Comparison of ENCODE assay signal across 8 mouse cellular contexts in genomic region chr19:41262712-41263629, GRCm38 (mm10). TPM values are rescaled to one million over a fixed set of nuclear protein-coding genes. Genes with fewer than 3 reads are reported as not detected.
DNase-seq lines count a peak whose midpoint lies in the region; ATAC-seq and TF ChIP-seq lines count a peak whose summit lies in the region.

No protein-coding gene starts in this region.

- TF ChIP-seq POLR2A in bone marrow macrophage, adult 2 months (IDR thresholded peaks at IDR 0.05; ENCODE audit: borderline replicate concordance, low read depth, low read length): no peak
- TF ChIP-seq POLR2A in embryonic fibroblast, embryonic 13.5 days (IDR thresholded peaks at IDR 0.05; ENCODE audit: low read depth, low read length): peak; percentile 55; the same call in 1 of the 2 replicates
- TF ChIP-seq POLR2A in liver, adult 2 months (IDR thresholded peaks at IDR 0.05; ENCODE audit: extremely low read depth, insufficient read depth, low read length): 0 out of 2 replicates have a peak, but pooled peaks have one; percentile 30

- peak overlapping the region; percentile 93 for H3K27ac ChIP-seq in bone marrow macrophage, adult 2 months (ENCODE audit: insufficient read depth, low read depth, low read length)
- peak overlapping the region; percentile 49 for H3K27ac ChIP-seq in embryonic fibroblast, embryonic 13.5 days (ENCODE audit: insufficient read depth, low read length)
- H3K27ac ChIP-seq in heart, embryonic 10.5 days: peak overlapping the region; percentile 99
- H3K27ac ChIP-seq in kidney, embryonic 15.5 days: peak overlapping the region; percentile 99
- peak overlapping the region; percentile 81 for H3K27ac ChIP-seq in liver, adult 2 months (replicated peaks; ENCODE audit: insufficient read depth, low read depth, low read length)
- peak overlapping the region; percentile 99 for H3K27ac ChIP-seq in stomach, embryonic 15.5 days

- no peak for TF ChIP-seq CTCF in bone marrow macrophage, adult 2 months (IDR thresholded peaks at IDR 0.05; ENCODE audit: low read depth, low read length)
- no peak for TF ChIP-seq CTCF in embryonic fibroblast, embryonic 13.5 days (IDR thresholded peaks at IDR 0.05; ENCODE audit: borderline replicate concordance, insufficient read depth, low read length)
- no peak for TF ChIP-seq CTCF in liver, adult 2 months (IDR thresholded peaks at IDR 0.05; ENCODE audit: low read depth, low read length)

- DNase-seq in CD4-positive helper T cell, adult 2 months (ENCODE audit: low read depth, low spot score): peak; percentile 80
- peak; percentile 86 for DNase-seq in heart, embryonic 10.5 days (ENCODE audit: low spot score)
- peak; percentile 71 for DNase-seq in liver, adult 2 months (ENCODE audit: extremely low read depth, low read depth, low spot score)

- peak; percentile 88 for ATAC-seq in kidney, embryonic 15.5 days (replicated peaks; ENCODE audit: low FRiP score)
- peak; percentile 57 for ATAC-seq in monocyte, adult 5-6 weeks (replicated peaks; ENCODE audit: insufficient number of reproducible peaks, low FRiP score, low TSS enrichment, poor library complexity, severe bottlenecking)
- peak; percentile 89 for ATAC-seq in stomach, embryonic 15.5 days (ENCODE audit: insufficient read depth, low FRiP score, low read depth)

- H3K36me3 ChIP-seq in heart, embryonic 10.5 days: no peaks in the 10 kb centered on the region
- 0 out of 2 replicates have a peak, but pooled peaks cover 7% of the 10 kb centered on the region for H3K36me3 ChIP-seq in kidney, embryonic 15.5 days
- no peaks in the 10 kb centered on the region for H3K36me3 ChIP-seq in liver, adult 2 months (ENCODE audit: control insufficient read depth, insufficient read depth, low read length)
- no peaks in the 10 kb centered on the region for H3K36me3 ChIP-seq in stomach, embryonic 15.5 days

- WGBS in heart, embryonic 10.5 days: 5% methylated on average over 51 of the region's 51 CpGs
- 4% methylated on average over 51 of the region's 51 CpGs for WGBS in kidney, embryonic 15.5 days
- 2% methylated on average over 51 of the region's 51 CpGs for WGBS in liver, adult 2 months
- 3% methylated on average over 51 of the region's 51 CpGs for WGBS in stomach, embryonic 15.5 days

- H3K4me1 ChIP-seq in bone marrow macrophage, adult 2 months (ENCODE audit: control insufficient read depth, insufficient read depth, low read length): peaks cover 34% of the 10 kb centered on the region
- H3K4me1 ChIP-seq in embryonic fibroblast, embryonic 13.5 days (ENCODE audit: control insufficient read depth, insufficient read depth, low read length): peaks cover 11% of the 10 kb centered on the region
- H3K4me1 ChIP-seq in heart, embryonic 10.5 days: peaks cover 23% of the 10 kb centered on the region; the same call in 1 of the 2 replicates
- H3K4me1 ChIP-seq in kidney, embryonic 15.5 days: peaks cover 28% of the 10 kb centered on the region
- peaks cover 22% of the 10 kb centered on the region for H3K4me1 ChIP-seq in liver, adult 2 months (ENCODE audit: control insufficient read depth, insufficient read depth, low read length)
- H3K4me1 ChIP-seq in stomach, embryonic 15.5 days: peaks cover 22% of the 10 kb centered on the region; the same call in 1 of the 2 replicates

- H3K79me2 ChIP-seq in liver, adult 2 months (ENCODE audit: control insufficient read depth, insufficient read depth, low read length): peaks cover 22% of the 10 kb centered on the region; the same call in 1 of the 2 replicates

- no peaks in the 10 kb centered on the region for H3K27me3 ChIP-seq in heart, embryonic 10.5 days (ENCODE audit: insufficient read depth, poor library complexity, severe bottlenecking)
- H3K27me3 ChIP-seq in kidney, embryonic 15.5 days: no peaks in the 10 kb centered on the region
- H3K27me3 ChIP-seq in liver, adult 2 months (ENCODE audit: control insufficient read depth, insufficient read depth, low read length): no peaks in the 10 kb centered on the region
- H3K27me3 ChIP-seq in stomach, embryonic 15.5 days (replicated peaks): no peaks in the 10 kb centered on the region

- no peaks in the 10 kb centered on the region for H3K9me3 ChIP-seq in heart, embryonic 10.5 days
- no peaks in the 10 kb centered on the region for H3K9me3 ChIP-seq in kidney, embryonic 15.5 days (replicated peaks)
- no peaks in the 10 kb centered on the region for H3K9me3 ChIP-seq in stomach, embryonic 15.5 days

- H3K4me3 ChIP-seq in bone marrow macrophage, adult 2 months (ENCODE audit: insufficient read depth, low read length): peak overlapping the region; percentile 70
- peak overlapping the region; percentile 91 for H3K4me3 ChIP-seq in embryonic fibroblast, embryonic 13.5 days (ENCODE audit: insufficient read depth, low read length)
- peak overlapping the region; percentile 91 for H3K4me3 ChIP-seq in heart, embryonic 10.5 days
- peak overlapping the region; percentile 80 for H3K4me3 ChIP-seq in kidney, embryonic 15.5 days (replicated peaks)
- H3K4me3 ChIP-seq in liver, adult 2 months (ENCODE audit: insufficient read depth, low read depth, low read length): peak overlapping the region; percentile 96
- peak overlapping the region; percentile 94 for H3K4me3 ChIP-seq in stomach, embryonic 15.5 days (replicated peaks)

- peak overlapping the region; percentile 97 for H3K9ac ChIP-seq in kidney, embryonic 15.5 days
- H3K9ac ChIP-seq in liver, adult 2 months (ENCODE audit: low read depth, low read length): peak overlapping the region; percentile 100
- peak overlapping the region; percentile 94 for H3K9ac ChIP-seq in stomach, embryonic 15.5 days

- H3K4me2 ChIP-seq in kidney, embryonic 15.5 days: peak overlapping the region; percentile 67
- H3K4me2 ChIP-seq in stomach, embryonic 15.5 days: peak overlapping the region; percentile 70

RNA-seq across cellular contexts. Expression of gene Tm9sf3, which starts 0.8 kb away (rescaled TPM):
- 144 and 151 TPM in 2 replicates for polyA plus RNA-seq in bone marrow macrophage, adult 2 months (2012; ENCODE audit: insufficient read depth, insufficient read length, missing spikeins)
- 269 and 273 TPM in 2 replicates for polyA plus RNA-seq in embryonic fibroblast, embryonic 13.5 days (2011; ENCODE audit: insufficient read length, low read depth, missing spikeins)
- polyA plus RNA-seq in heart, embryonic 10.5 days (2016; fragmentation: Nextera tagmentation; extraction: Ambion mirVana): 112 and 123 TPM in 2 replicates
- polyA plus RNA-seq in kidney, embryonic 15.5 days (2015; fragmentation: Nextera tagmentation; extraction: Ambion mirVana): 137 and 149 TPM in 2 replicates
- total RNA-seq in liver, adult 2 months (2014; rRNA removed): 138 and 141 TPM in 2 replicates
- polyA plus RNA-seq in liver, adult 2 months (2012; rRNA removed): 41.7 and 47.2 TPM in 2 replicates
- 280 to 327 TPM (median 321 TPM) in 3 replicates for total RNA-seq in monocyte, adult 5-6 weeks (2017)
- 155 and 179 TPM in 2 replicates for polyA plus RNA-seq in stomach, embryonic 15.5 days (2015; fragmentation: Nextera tagmentation; extraction: Ambion mirVana)

RNA-seq across cellular contexts. Expression of gene Tll2, which starts 56.3 kb away (rescaled TPM):
- polyA plus RNA-seq in bone marrow macrophage, adult 2 months (2012; ENCODE audit: insufficient read depth, insufficient read length, missing spikeins): not detected in 2 replicates
- not detected in 2 replicates for polyA plus RNA-seq in embryonic fibroblast, embryonic 13.5 days (2011; ENCODE audit: insufficient read length, low read depth, missing spikeins)
- polyA plus RNA-seq in heart, embryonic 10.5 days (2016; fragmentation: Nextera tagmentation; extraction: Ambion mirVana): 0.05 TPM in 1 of 2 replicates, not detected in the other
- polyA plus RNA-seq in kidney, embryonic 15.5 days (2015; fragmentation: Nextera tagmentation; extraction: Ambion mirVana): 0.03 and 0.10 TPM in 2 replicates
- not detected in 2 replicates for total RNA-seq in liver, adult 2 months (2014; rRNA removed)
- polyA plus RNA-seq in liver, adult 2 months (2012; rRNA removed): not detected in 2 replicates
- total RNA-seq in monocyte, adult 5-6 weeks (2017): not detected in 3 replicates
- 0.08 and 0.14 TPM in 2 replicates for polyA plus RNA-seq in stomach, embryonic 15.5 days (2015; fragmentation: Nextera tagmentation; extraction: Ambion mirVana)

Comparison
In these comparisons a context has a peak if more than half of its experiments do, and no peak if none do; other contexts are left out.
1. Peak in every context shown above with its lines: DNase-seq, ATAC-seq, H3K4me3 ChIP-seq and H3K27ac ChIP-seq.
2. H3K27ac ChIP-seq: peak in every context shown above with its lines; median percentile 99 in heart, embryonic 10.5 days; 99 in kidney, embryonic 15.5 days; 99 in stomach, embryonic 15.5 days; 93 in bone marrow macrophage, adult 2 months; 81 in liver, adult 2 months; 49 in embryonic fibroblast, embryonic 13.5 days.